Mouse (Mus musculus) CH12.LX (cell line): Measurements from ENCODE around the gene Dscaml1.

Experiments
- CHD2 ChIP-seq: IDR thresholded peaks from 2 replicates; pipeline ENCODE4 v1.6.1; 2011; ENCODE audit warnings: low read length, improper control_type of control experiment
- CTCF ChIP-seq, 2 experiments: IDR thresholded peaks in 1 of 2; conservative IDR thresholded peaks in 1 of 2; 2 replicates each; pipeline ENCODE4 v1.5.1; 2011 to 2012; ENCODE audit warnings: low read depth in 2 of 2, low read length in 2 of 2, improper control_type of control experiment in 1 of 2, inconsistent platforms in 1 of 2, mild to moderate bottlenecking in 1 of 2, moderate library complexity in 1 of 2
- E2F4 ChIP-seq: IDR thresholded peaks from 2 replicates; pipeline ENCODE4 v1.6.1; 2011; ENCODE audit warnings: low read depth, low read length, improper control_type of control experiment; ENCODE audit not compliant: insufficient replicate concordance
- EP300 ChIP-seq: IDR thresholded peaks from 2 replicates; pipeline ENCODE4 v1.6.1; 2011; ENCODE audit warnings: low read length, improper control_type of control experiment
- HCFC1 ChIP-seq: IDR thresholded peaks from 2 replicates; pipeline ENCODE4 v1.6.1; 2012; ENCODE audit warnings: low read depth, mild to moderate bottlenecking, inconsistent platforms, low read length, improper control_type of control experiment
- JUND ChIP-seq: conservative IDR thresholded peaks from 2 replicates; pipeline ENCODE4 v1.6.1; 2011; ENCODE audit warnings: low read depth, low read length, improper control_type of control experiment
- POLR2A ChIP-seq: IDR thresholded peaks from 2 replicates; pipeline ENCODE4 v1.6.1; 2011; ENCODE audit warnings: low read depth, mild to moderate bottlenecking, improper control_type of control experiment, low read length
- POLR2AphosphoS2 ChIP-seq: IDR thresholded peaks from 2 replicates; pipeline ENCODE4 v1.6.1; 2011; ENCODE audit warnings: low read depth, low read length, improper control_type of control experiment
- SMC3 ChIP-seq: IDR thresholded peaks from 2 replicates; pipeline ENCODE4 v1.6.1; 2011; ENCODE audit warnings: low read depth, low read length, improper control_type of control experiment
- TBP ChIP-seq: conservative IDR thresholded peaks from 2 replicates; pipeline ENCODE4 v1.6.1; 2011; ENCODE audit warnings: low read depth, low read length, improper control_type of control experiment
- TCF12 ChIP-seq: IDR thresholded peaks from 2 replicates; pipeline ENCODE4 v1.6.1; 2014; ENCODE audit warnings: low read depth, mild to moderate bottlenecking, inconsistent platforms, low read length, improper control_type of control experiment
- ZNF384 ChIP-seq: IDR thresholded peaks from 2 replicates; pipeline ENCODE4 v1.6.1; 2012; ENCODE audit warnings: low read depth, low read length, improper control_type of control experiment, inconsistent platforms

- no peak for TF ChIP-seq CTCF (conservative IDR thresholded peaks at IDR 0.05 in 1 of 2, IDR thresholded peaks at IDR 0.05 in 1 of 2; ENCODE audit: low read depth in 2 of 2, low read length in 2 of 2)
- TF ChIP-seq TBP: no peak
- TF ChIP-seq CHD2: no peak
- TF ChIP-seq TCF12: no peak
- TF ChIP-seq POLR2A: no peak
- no peak for TF ChIP-seq JUND
- no peak for TF ChIP-seq HCFC1
- TF ChIP-seq SMC3: no peak
- TF ChIP-seq E2F4: no peak
- no peak for TF ChIP-seq ZNF384
- TF ChIP-seq POLR2AphosphoS2: no peak
- TF ChIP-seq EP300: no peak
Observed at GRCm38 (mm10) chr9:45569680-45570079, 143.3 kb downstream of the Dscaml1 start.
